Comparison of ENCODE assay signal across 8 mouse cellular contexts in the genomic region with DNA sequence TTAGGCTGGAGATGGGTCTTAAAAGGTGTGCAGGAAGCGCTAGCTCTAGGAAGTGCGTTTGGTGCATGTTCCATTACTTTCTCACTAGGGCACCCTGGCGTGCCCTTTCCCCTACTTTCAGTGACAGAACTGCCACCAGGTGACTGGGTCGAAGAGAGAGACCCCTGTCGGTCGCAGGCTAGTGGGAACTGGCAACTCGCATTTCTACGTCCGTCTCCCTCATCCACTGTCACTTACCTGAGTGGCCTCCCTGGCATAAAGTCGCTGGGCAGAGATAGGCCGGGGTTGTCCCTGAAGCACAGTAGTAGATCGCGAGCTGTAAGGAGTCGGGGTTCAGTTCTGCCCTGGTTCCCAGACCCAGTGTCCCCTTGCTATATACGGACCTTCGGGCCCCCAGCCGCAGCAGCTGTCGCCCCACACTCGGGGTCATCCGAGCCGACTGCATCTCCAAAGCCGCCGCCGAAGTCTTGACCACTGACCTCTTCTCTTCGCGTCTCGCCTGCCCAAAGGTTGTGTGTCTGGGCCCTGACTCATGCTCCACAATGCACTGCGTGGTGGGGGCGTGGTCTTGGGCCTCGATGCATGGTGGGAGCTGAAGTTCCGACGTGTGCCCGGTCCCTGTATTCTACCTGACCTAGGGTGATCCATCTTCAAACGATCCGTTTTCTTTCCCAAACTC. TPM values are rescaled to one million over a fixed set of nuclear protein-coding genes. Genes with fewer than 3 reads are reported as not detected.
DNase-seq lines count a peak whose midpoint lies in the region; ATAC-seq and TF ChIP-seq lines count a peak whose summit lies in the region.

A gene (minus strand): TSS at position 532 of the 679 bp plus-strand sequence.

- H3K4me3 ChIP-seq in bone marrow macrophage, adult 2 months (ENCODE audit: insufficient read depth, low read length), result peak within 1 kb of the TSS; percentile 72
- H3K4me3 ChIP-seq in embryonic fibroblast, embryonic 13.5 days (ENCODE audit: insufficient read depth, low read length), result peak within 1 kb of the TSS; percentile 54
- H3K4me3 ChIP-seq in heart, embryonic 10.5 days, result peak within 1 kb of the TSS; percentile 77
- peak within 1 kb of the TSS; percentile 65 for H3K4me3 ChIP-seq in kidney, embryonic 15.5 days (replicated peaks)
- H3K4me3 ChIP-seq in liver, embryonic 11.5 days (ENCODE audit: low read depth, low read length), result peak within 1 kb of the TSS; percentile 62
- peak within 1 kb of the TSS; percentile 28 for H3K4me3 ChIP-seq in myocyte

- peak; percentile 85 to 87 for DNase-seq in B cell, adult 2 months
- DNase-seq in heart, embryonic 10.5 days (ENCODE audit: low spot score), result peak; percentile 96
- DNase-seq in liver, embryonic 11.5 days (ENCODE audit: low spot score), result peak; percentile 87
- DNase-seq in spleen, postnatal 4 days (ENCODE audit: low spot score in 2 of 2), result peak; percentile 87 to 93

- no peak within 1 kb of the TSS for H3ac ChIP-seq in myocyte (ENCODE audit: control insufficient read depth, insufficient read length)

- WGBS in heart, embryonic 10.5 days, result 1% methylated on average over 35 of the region's 35 CpGs
- under 1% methylated on average over 35 of the region's 35 CpGs for WGBS in kidney, embryonic 15.5 days
- under 1% methylated on average over 35 of the region's 35 CpGs for WGBS in liver, embryonic 11.5 days

- H3K4me1 ChIP-seq in bone marrow macrophage, adult 2 months (ENCODE audit: control insufficient read depth, insufficient read depth, low read length), result peaks cover 19% of the 10 kb centered on the region
- H3K4me1 ChIP-seq in embryonic fibroblast, embryonic 13.5 days (ENCODE audit: control insufficient read depth, insufficient read depth, low read length), result 0 out of 2 replicates have a peak, but pooled peaks cover 7% of the 10 kb centered on the region
- H3K4me1 ChIP-seq in heart, embryonic 10.5 days, result peaks cover 42% of the 10 kb centered on the region
- H3K4me1 ChIP-seq in kidney, embryonic 15.5 days, result peaks cover 55% of the 10 kb centered on the region
- peaks cover 35% of the 10 kb centered on the region for H3K4me1 ChIP-seq in liver, embryonic 11.5 days (replicated peaks; ENCODE audit: control insufficient read depth, insufficient read depth, low read length)

- H3K27ac ChIP-seq in bone marrow macrophage, adult 2 months (ENCODE audit: insufficient read depth, low read depth, low read length), result peak within 1 kb of the TSS; percentile 27
- peak within 1 kb of the TSS; percentile 5; the same call in 1 of the 2 replicates for H3K27ac ChIP-seq in embryonic fibroblast, embryonic 13.5 days (ENCODE audit: insufficient read depth, low read length)
- H3K27ac ChIP-seq in heart, embryonic 10.5 days, result peak within 1 kb of the TSS; percentile 90
- H3K27ac ChIP-seq in kidney, embryonic 15.5 days, result peak within 1 kb of the TSS; percentile 82
- H3K27ac ChIP-seq in liver, embryonic 11.5 days (ENCODE audit: low read depth, low read length), result peak within 1 kb of the TSS; percentile 62

- 0 out of 2 replicates have a peak, but pooled peaks have one; percentile 26 for TF ChIP-seq CTCF in bone marrow macrophage, adult 2 months (IDR thresholded peaks at IDR 0.05; ENCODE audit: low read depth, low read length)
- TF ChIP-seq CTCF in embryonic fibroblast, embryonic 13.5 days (IDR thresholded peaks at IDR 0.05; ENCODE audit: borderline replicate concordance, insufficient read depth, low read length), result no peak

- peaks cover 19% of the 10 kb centered on the region for H3K79me2 ChIP-seq in myocyte (ENCODE audit: control insufficient read depth, insufficient read depth)

- no peak; the same call in 1 of the 2 replicates for TF ChIP-seq POLR2A in bone marrow macrophage, adult 2 months (IDR thresholded peaks at IDR 0.05; ENCODE audit: borderline replicate concordance, low read depth, low read length)
- TF ChIP-seq POLR2A in embryonic fibroblast, embryonic 13.5 days (IDR thresholded peaks at IDR 0.05; ENCODE audit: low read depth, low read length), result peak; percentile 89
- peak; percentile 95 for TF ChIP-seq POLR2A in myocyte (IDR thresholded peaks at IDR 0.05; ENCODE audit: insufficient read length, low read depth)

- peaks cover 35% of the 10 kb centered on the region for H3K36me3 ChIP-seq in heart, embryonic 10.5 days
- peaks cover 41% of the 10 kb centered on the region for H3K36me3 ChIP-seq in kidney, embryonic 15.5 days
- H3K36me3 ChIP-seq in liver, embryonic 11.5 days (ENCODE audit: control insufficient read depth, insufficient read depth, low read length), result peaks cover 31% of the 10 kb centered on the region
- H3K36me3 ChIP-seq in myocyte (ENCODE audit: control insufficient read depth, insufficient read depth), result peaks cover 26% of the 10 kb centered on the region

- H3K9me3 ChIP-seq in heart, embryonic 10.5 days, result no peaks in the 10 kb centered on the region
- H3K9me3 ChIP-seq in kidney, embryonic 15.5 days (replicated peaks), result no peaks in the 10 kb centered on the region
- H3K9me3 ChIP-seq in liver, embryonic 11.5 days (ENCODE audit: control insufficient read depth, low read length), result no peaks in the 10 kb centered on the region

- H3K4me2 ChIP-seq in kidney, embryonic 15.5 days, result peak within 1 kb of the TSS; percentile 91
- H3K4me2 ChIP-seq in liver, embryonic 11.5 days, result peak within 1 kb of the TSS; percentile 85
- peak within 1 kb of the TSS; percentile 66 for H3K4me2 ChIP-seq in myocyte (ENCODE audit: low read depth)

- ATAC-seq in kidney, embryonic 15.5 days (replicated peaks; ENCODE audit: low FRiP score), result peak; percentile 85
- ATAC-seq in liver, embryonic 11.5 days (replicated peaks; ENCODE audit: low FRiP score), result peak; percentile 86

- H3K9ac ChIP-seq in kidney, embryonic 15.5 days, result peak within 1 kb of the TSS; percentile 79
- H3K9ac ChIP-seq in liver, embryonic 11.5 days (ENCODE audit: low read depth, low read length), result peak within 1 kb of the TSS; percentile 75

- H3K27me3 ChIP-seq in heart, embryonic 10.5 days (ENCODE audit: insufficient read depth, poor library complexity, severe bottlenecking), result no peaks in the 10 kb centered on the region
- H3K27me3 ChIP-seq in kidney, embryonic 15.5 days, result no peaks in the 10 kb centered on the region
- H3K27me3 ChIP-seq in liver, embryonic 11.5 days (replicated peaks; ENCODE audit: control insufficient read depth, insufficient read depth, low read length), result no peaks in the 10 kb centered on the region
- H3K27me3 ChIP-seq in myocyte (ENCODE audit: control insufficient read depth, insufficient read depth, insufficient read length), result no peaks in the 10 kb centered on the region

TF ChIP-seq in myocyte, 11 proteins besides CTCF, POLR2A, EP300 and RAD21:
- TF ChIP-seq TCF3 (IDR thresholded peaks at IDR 0.05; ENCODE audit: insufficient read length, low read depth) (no peak), MYOD1 (IDR thresholded peaks at IDR 0.05; ENCODE audit: control insufficient read depth in 1 of 3, insufficient read length in 2 of 3, low read depth in 2 of 3) (peak in 2 of 3 experiments; percentile 36 to 59), E2F4 (IDR thresholded peaks at IDR 0.05; ENCODE audit: insufficient read depth) (no peak), MYOG (IDR thresholded peaks at IDR 0.05; ENCODE audit: control insufficient read depth in 1 of 3, insufficient read depth in 1 of 3, insufficient read length in 2 of 3, low read depth in 2 of 3) (peak in 2 of 3 experiments; percentile 61 to 67), MAX (IDR thresholded peaks at IDR 0.05; ENCODE audit: low read depth) (no peak), TCF12 (IDR thresholded peaks at IDR 0.05; ENCODE audit: insufficient read depth, poor library complexity, severe bottlenecking) (no peak), SRF (IDR thresholded peaks at IDR 0.05; ENCODE audit: control insufficient read depth, insufficient read length, low read depth) (peak; percentile 51), REST (IDR thresholded peaks at IDR 0.05; ENCODE audit: insufficient read depth, insufficient read length) (no peak), POLR2AphosphoS2 (IDR thresholded peaks at IDR 0.05; ENCODE audit: insufficient read length, low read depth) (peak; percentile 97), CEBPB (IDR thresholded peaks at IDR 0.05; ENCODE audit: insufficient read depth, poor library complexity, severe bottlenecking) (no peak), USF1 (IDR thresholded peaks at IDR 0.05; ENCODE audit: low read depth) (no peak)

RNA-seq across cellular contexts. Expression of the gene that starts here (rescaled TPM):
- polyA plus RNA-seq in bone marrow macrophage, adult 2 months (2012; ENCODE audit: insufficient read depth, insufficient read length, missing spikeins), result 46.4 and 51.3 TPM in 2 replicates
- polyA plus RNA-seq in embryonic fibroblast, embryonic 13.5 days (2011; ENCODE audit: insufficient read length, low read depth, missing spikeins), result 47.4 and 57.9 TPM in 2 replicates
- polyA plus RNA-seq in heart, embryonic 10.5 days (2016; fragmentation: Nextera tagmentation; extraction: Ambion mirVana), result 79.1 and 102 TPM in 2 replicates
- 78.1 and 83.0 TPM in 2 replicates for polyA plus RNA-seq in kidney, embryonic 15.5 days (2015; fragmentation: Nextera tagmentation; extraction: Ambion mirVana)
- polyA plus RNA-seq in liver, embryonic 11.5 days (2014; fragmentation: Nextera tagmentation; extraction: Ambion mirVana), result 85.7 and 89.7 TPM in 2 replicates
- 130 TPM for polyA plus RNA-seq in myocyte (2012; fragmentation: generic; extraction: Trizol)

Comparison
In these comparisons a context has a peak if more than half of its experiments do, and no peak if none do; other contexts are left out.
1. Peak in every context shown above with its lines: DNase-seq, ATAC-seq, H3K4me3 ChIP-seq and H3K27ac ChIP-seq.
2. H3K27ac ChIP-seq: peak in every context shown above with its lines; median percentile 90 in heart, embryonic 10.5 days; 82 in kidney, embryonic 15.5 days; 62 in liver, embryonic 11.5 days; 27 in bone marrow macrophage, adult 2 months; 5 in embryonic fibroblast, embryonic 13.5 days.